Mouse (Mus musculus) C2C12 (cell line): Measurements from ENCODE around the gene Rnf227.

Experiments used
- CTCF ChIP-seq: IDR thresholded peaks from one replicate; pipeline ENCODE4 v1.5.1; 2011; ENCODE audit not compliant: control insufficient read depth, insufficient read depth, insufficient read length
- FOSL1 ChIP-seq: IDR thresholded peaks from one replicate; pipeline ENCODE4 v1.8.0; 2011; ENCODE audit warnings: mild to moderate bottlenecking, low read length; ENCODE audit not compliant: poor library complexity, insufficient read depth, severe bottlenecking
- MYOG ChIP-seq: IDR thresholded peaks from one replicate; pipeline ENCODE4 v1.6.1; 2011; ENCODE audit not compliant: control insufficient read depth, insufficient read length; ENCODE audit errors: extremely low read depth

DNA sequence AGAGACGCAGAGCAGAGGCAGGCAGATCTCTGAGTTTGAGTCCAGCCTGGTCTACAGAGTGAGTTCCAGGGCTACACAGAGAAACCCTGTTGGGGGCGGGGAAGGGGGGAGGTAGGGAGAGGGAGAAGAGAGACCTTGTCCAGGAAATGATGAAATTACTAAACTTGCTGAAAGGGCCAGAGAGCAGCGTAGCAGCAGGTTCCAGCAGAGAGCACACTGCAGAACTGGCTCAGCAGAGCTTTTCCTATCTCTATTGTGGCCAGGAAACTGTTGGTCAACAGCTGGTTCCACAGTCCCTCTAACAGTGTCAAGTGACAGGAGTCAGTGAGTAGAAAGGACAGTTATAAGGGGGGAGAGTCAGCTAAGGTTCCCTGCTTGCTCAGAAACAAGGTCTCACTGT is 39.3 kb downstream of the Rnf227 start:
- TF ChIP-seq CTCF (no peak), FOSL1 (no peak), MYOG (no peak)
